ENCODE assay signal across 19 mouse cellular contexts in genomic region chr11:24146034-24146433, GRCm38 (mm10).
DNase-seq lines count a peak whose midpoint lies in the region; ATAC-seq and TF ChIP-seq lines count a peak whose summit lies in the region.
"Had no signal": no experiment of that assay in that cellular context is flagged by ENCODE, and none has a peak within 500 bp of the region (broad histone marks: within the 10 kb centered on the region; RNA-seq: fewer than 3 reads in every experiment).

No protein-coding gene starts in this region.

- TF ChIP-seq CTCF in forebrain, postnatal 0 days (IDR thresholded peaks at IDR 0.05; ENCODE audit: low read depth) = no peak

- H3K27ac ChIP-seq in limb, embryonic 13.5 days = peak overlapping the region; percentile 34; the same call in 1 of the 2 replicates
- no peak overlapping the region for H3K27ac ChIP-seq in limb, embryonic 10.5 days
- 0 out of 2 replicates have a peak overlapping the region, but pooled peaks have one; percentile 30 for H3K27ac ChIP-seq in liver, embryonic 11.5 days (ENCODE audit: low read depth, low read length)
- H3K27ac ChIP-seq in forebrain, postnatal 0 days (ENCODE audit: low read depth, low read length) = no peak overlapping the region
- no peak overlapping the region for H3K27ac ChIP-seq in neural tube, embryonic 15.5 days (replicated peaks)
- H3K27ac ChIP-seq: heart, adult 2 months; hindbrain, embryonic 14.5 days; midbrain, embryonic 13.5 days had no signal

- ATAC-seq in limb, embryonic 13.5 days (ENCODE audit: low FRiP score, low read depth) = no peak
- no peak for ATAC-seq in liver, embryonic 11.5 days (replicated peaks; ENCODE audit: low FRiP score)
- no peak for ATAC-seq in forebrain, postnatal 0 days
- no peak for ATAC-seq in neural tube, embryonic 15.5 days (ENCODE audit: low FRiP score)
- ATAC-seq: CD4-positive, CD25-positive, alpha-beta regulatory T cell, adult 4 months; midbrain, embryonic 13.5 days had no signal

- H3K9me3 ChIP-seq in limb, embryonic 13.5 days = no peaks in the 10 kb centered on the region
- no peaks in the 10 kb centered on the region for H3K9me3 ChIP-seq in limb, embryonic 10.5 days (replicated peaks)
- H3K9me3 ChIP-seq in liver, embryonic 11.5 days (ENCODE audit: control insufficient read depth, low read length) = no peaks in the 10 kb centered on the region
- H3K9me3 ChIP-seq in forebrain, postnatal 0 days (ENCODE audit: low read length) = no peaks in the 10 kb centered on the region
- H3K9me3 ChIP-seq in neural tube, embryonic 15.5 days (replicated peaks) = no peaks in the 10 kb centered on the region
- H3K9me3 ChIP-seq: midbrain, embryonic 13.5 days had no signal

- H3K9ac ChIP-seq in limb, embryonic 13.5 days = no peak overlapping the region
- no peak overlapping the region for H3K9ac ChIP-seq in liver, embryonic 11.5 days (ENCODE audit: low read depth, low read length)
- H3K9ac ChIP-seq in forebrain, postnatal 0 days = no peak overlapping the region
- H3K9ac ChIP-seq in neural tube, embryonic 15.5 days (replicated peaks) = no peak overlapping the region
- H3K9ac ChIP-seq: hindbrain, embryonic 14.5 days; midbrain, embryonic 13.5 days had no signal

- DNase-seq in limb, embryonic 10.5 days (ENCODE audit: low spot score) = no peak
- DNase-seq in kidney, adult 8-10 months = peak; percentile 30 to 73
- no peak for DNase-seq in liver, embryonic 11.5 days (ENCODE audit: low spot score)
- DNase-seq in forebrain, postnatal 0 days = no peak
- no peak for DNase-seq in urinary bladder, postnatal 14 days (ENCODE audit: low spot score)
- DNase-seq: adrenal gland, postnatal 14 days; cerebellum, adult 9-10 months; gastrocnemius, postnatal 10 days; heart, adult 2 months; layer of hippocampus, adult 9-11 months; lung, adult 18-20 months; lung, postnatal 36 days; right cerebral cortex, adult 18-20 months; thymus, postnatal 25 days had no signal

- no peak overlapping the region for H3K4me3 ChIP-seq in limb, embryonic 13.5 days
- no peak overlapping the region for H3K4me3 ChIP-seq in limb, embryonic 10.5 days
- no peak overlapping the region for H3K4me3 ChIP-seq in liver, embryonic 11.5 days (ENCODE audit: low read depth, low read length)
- H3K4me3 ChIP-seq in forebrain, postnatal 0 days (ENCODE audit: low read depth, low read length) = no peak overlapping the region
- no peak overlapping the region for H3K4me3 ChIP-seq in neural tube, embryonic 15.5 days (replicated peaks)
- H3K4me3 ChIP-seq: heart, adult 2 months; midbrain, embryonic 13.5 days had no signal

- WGBS in limb, embryonic 13.5 days = 81% methylated on average over 4 of the region's 4 CpGs
- 86% methylated on average over 4 of the region's 4 CpGs for whole genome bisulfite sequencing in limb, embryonic 10.5 days
- WGBS in liver, embryonic 11.5 days = 73% methylated on average over 4 of the region's 4 CpGs
- WGBS in forebrain, postnatal 0 days = 89% methylated on average over 4 of the region's 4 CpGs
- 91% methylated on average over 4 of the region's 4 CpGs for WGBS in neural tube, embryonic 15.5 days

- H3K4me1 ChIP-seq in limb, embryonic 13.5 days = peaks cover 75% of the 10 kb centered on the region
- H3K4me1 ChIP-seq in limb, embryonic 10.5 days = peaks cover 83% of the 10 kb centered on the region
- H3K4me1 ChIP-seq in liver, embryonic 11.5 days (replicated peaks; ENCODE audit: control insufficient read depth, insufficient read depth, low read length) = peaks cover 46% of the 10 kb centered on the region
- H3K4me1 ChIP-seq in forebrain, postnatal 0 days (ENCODE audit: insufficient read depth) = peaks cover 20% of the 10 kb centered on the region; the same call in 1 of the 2 replicates
- peaks cover 36% of the 10 kb centered on the region for H3K4me1 ChIP-seq in neural tube, embryonic 15.5 days

- peaks cover 18% of the 10 kb centered on the region; the same call in 1 of the 2 replicates for H3K36me3 ChIP-seq in limb, embryonic 13.5 days
- H3K36me3 ChIP-seq in limb, embryonic 10.5 days = peaks cover 38% of the 10 kb centered on the region
- H3K36me3 ChIP-seq in liver, embryonic 11.5 days (ENCODE audit: control insufficient read depth, insufficient read depth, low read length) = peaks cover 2% of the 10 kb centered on the region; the same call in 1 of the 2 replicates
- H3K36me3 ChIP-seq in forebrain, postnatal 0 days (ENCODE audit: insufficient read depth) = no peaks in the 10 kb centered on the region
- H3K36me3 ChIP-seq in neural tube, embryonic 15.5 days = no peaks in the 10 kb centered on the region

- no peak overlapping the region for H3K4me2 ChIP-seq in limb, embryonic 13.5 days (replicated peaks)
- no peak overlapping the region for H3K4me2 ChIP-seq in liver, embryonic 11.5 days
- H3K4me2 ChIP-seq in forebrain, postnatal 0 days (ENCODE audit: low read depth) = no peak overlapping the region
- no peak overlapping the region for H3K4me2 ChIP-seq in neural tube, embryonic 15.5 days
- H3K4me2 ChIP-seq: hindbrain, embryonic 14.5 days; midbrain, embryonic 13.5 days had no signal

- no peaks in the 10 kb centered on the region for H3K27me3 ChIP-seq in limb, embryonic 13.5 days
- H3K27me3 ChIP-seq in limb, embryonic 10.5 days (ENCODE audit: low read depth, poor library complexity, severe bottlenecking) = no peaks in the 10 kb centered on the region
- no peaks in the 10 kb centered on the region for H3K27me3 ChIP-seq in liver, embryonic 11.5 days (replicated peaks; ENCODE audit: control insufficient read depth, insufficient read depth, low read length)
- no peaks in the 10 kb centered on the region for H3K27me3 ChIP-seq in forebrain, postnatal 0 days (ENCODE audit: insufficient read depth, low read length)
- H3K27me3 ChIP-seq in neural tube, embryonic 15.5 days (replicated peaks) = no peaks in the 10 kb centered on the region
- H3K27me3 ChIP-seq: midbrain, embryonic 13.5 days had no signal

Comparison
In these comparisons a context has a peak if more than half of its experiments do, and no peak if none do; other contexts are left out.
1. H3K27ac ChIP-seq: peak in limb, embryonic 13.5 days (single experiment) and liver, embryonic 11.5 days (single experiment); none in limb, embryonic 10.5 days (single experiment), forebrain, postnatal 0 days (single experiment) and neural tube, embryonic 15.5 days (single experiment).
2. DNase-seq: peak in kidney, adult 8-10 months (2 of 2); none in limb, embryonic 10.5 days (single experiment), liver, embryonic 11.5 days (single experiment), forebrain, postnatal 0 days (single experiment) and urinary bladder, postnatal 14 days (single experiment).